Mouse (Mus musculus) heart, embryonic 12.5 days (tissue): Measurements from ENCODE around the gene Mfsd4b3. TPM values are rescaled to one million over a fixed set of nuclear protein-coding genes. Genes with fewer than 3 reads are reported as not detected.
A peak's percentile ranks its signal among the peaks of the same experiment; 100 is the strongest.
"Not testable (repeated sequence)": the region's sequence is repeated elsewhere in the genome, so short reads cannot be mapped to it uniquely, and the experiment has no call there.

Source experiments
- ATAC-seq: fragments of 200-750 bp; cut with Nextera tagmentation; 2 replicates; pipeline ENCODE4 v1.8.0; 2017; ENCODE audit warnings: moderate TSS enrichment, moderate library complexity; ENCODE audit not compliant: insufficient number of reproducible peaks, low FRiP score
- H3K27ac ChIP-seq: fragments of 300-500 bp; sonication (generic); 2 replicates; pipeline ENCODE4 v1.5.1; 2016; ENCODE audit warnings: mild to moderate bottlenecking, moderate library complexity; ENCODE audit not compliant: poor library complexity, severe bottlenecking
- H3K27me3 ChIP-seq: fragments of 300-500 bp; sonication (generic); replicated peaks from 2 replicates; pipeline ENCODE4 v1.6.1; 2016; ENCODE audit warnings: mild to moderate bottlenecking, moderate library complexity
- H3K36me3 ChIP-seq: fragments of 300-500 bp; sonication (generic); 2 replicates; pipeline ENCODE4 v1.6.1; 2016; ENCODE audit warnings: mild to moderate bottlenecking, moderate library complexity
- H3K4me1 ChIP-seq: fragments of 300-500 bp; sonication (generic); replicated peaks from 2 replicates; pipeline ENCODE4 v1.6.1; 2016; ENCODE audit warnings: mild to moderate bottlenecking
- H3K4me2 ChIP-seq: fragments of 300-500 bp; sonication (generic); 2 replicates; pipeline ENCODE4 v1.6.1; 2016; ENCODE audit warnings: mild to moderate bottlenecking, moderate library complexity
- H3K4me3 ChIP-seq: fragments of 300-500 bp; sonication (generic); 2 replicates; pipeline ENCODE4 v1.5.1; 2016; ENCODE audit warnings: mild to moderate bottlenecking
- H3K9ac ChIP-seq: fragments of 300-500 bp; sonication (generic); 2 replicates; pipeline ENCODE4 v1.6.1; 2016; ENCODE audit warnings: mild to moderate bottlenecking, moderate library complexity
- H3K9me3 ChIP-seq: fragments of 300-500 bp; sonication (generic); replicated peaks from 2 replicates; pipeline ENCODE4 v1.6.1; 2016; ENCODE audit warnings: mild to moderate bottlenecking, moderate library complexity
- WGBS: fragments of 180-500 bp; shearing (Covaris S2); methylation state at CpG from one replicate; pipeline ENCODE4 v1.1.7; 2016; 5-methylcytosine and 5-hydroxymethylcytosine counted together
- polyA plus RNA-seq: library from polyadenylated mRNA; unstranded; fragments of >200 nt; fragmentation: Nextera tagmentation; extraction: Ambion mirVana; gene quantifications from 2 replicates; pipeline ENCODE4 v1.2.1, GENCODE M21; 2016

Gene Mfsd4b3
- polyA plus RNA-seq, 1 experiment from 2014 or later = 0.74 TPM

DNA sequence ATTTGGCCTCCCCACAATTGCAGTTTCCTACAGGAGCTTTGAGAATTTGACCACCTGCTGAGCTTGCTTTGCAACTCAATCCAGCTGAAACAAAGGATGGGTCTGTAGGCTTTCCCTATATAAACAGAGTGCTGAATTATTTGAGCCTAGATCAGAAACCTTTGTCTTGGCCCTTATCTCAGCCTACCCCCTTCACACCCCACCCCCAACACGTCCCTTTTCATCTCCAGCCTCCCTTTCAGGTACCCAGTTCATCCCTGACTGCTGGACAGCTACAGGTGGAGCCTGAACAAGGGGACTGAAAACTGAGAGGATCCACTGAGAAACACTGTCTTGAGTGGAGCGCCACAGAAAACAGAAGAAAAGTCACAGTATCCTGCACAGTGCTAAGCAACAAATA lies 15.8 kb upstream of the Mfsd4b3 start:
- Histone ChIP-seq H3K27ac (no peak overlapping the region), H3K4me2 (no peak overlapping the region), H3K4me3 (no peak overlapping the region), H3K9ac (no peak overlapping the region), H3K4me1 (no peaks in the 10 kb centered on the region), H3K9me3 (peaks cover 16% of the 10 kb centered on the region), H3K27me3 (no peaks in the 10 kb centered on the region), H3K36me3 (no peaks in the 10 kb centered on the region)
- ATAC-seq = no peak
- 34% methylated on average over 2 of the region's 2 CpGs for WGBS

DNA sequence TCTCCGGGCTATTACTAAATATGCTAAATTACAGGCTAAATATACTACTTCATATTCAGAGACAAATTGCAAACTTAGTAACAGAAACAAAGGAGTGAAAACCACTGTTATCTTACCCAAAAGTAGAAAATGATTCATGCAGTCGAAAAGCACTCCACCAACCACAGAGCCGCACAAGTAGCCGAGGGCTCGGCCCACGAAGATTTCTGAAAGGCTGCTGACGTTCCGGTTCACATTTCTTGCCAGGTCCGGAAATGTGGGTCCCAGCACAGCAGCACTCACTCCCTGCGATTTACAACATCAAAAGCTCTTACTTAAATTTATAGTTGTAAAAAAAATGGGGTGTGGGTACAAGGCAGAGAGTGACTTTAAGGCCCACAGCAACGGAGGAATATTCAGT lies 15.0 kb upstream of the Mfsd4b3 start:
- WGBS = 61% methylated on average over 11 of the region's 11 CpGs
- H3K9me3 ChIP-seq = peaks cover 16% of the 10 kb centered on the region

DNA sequence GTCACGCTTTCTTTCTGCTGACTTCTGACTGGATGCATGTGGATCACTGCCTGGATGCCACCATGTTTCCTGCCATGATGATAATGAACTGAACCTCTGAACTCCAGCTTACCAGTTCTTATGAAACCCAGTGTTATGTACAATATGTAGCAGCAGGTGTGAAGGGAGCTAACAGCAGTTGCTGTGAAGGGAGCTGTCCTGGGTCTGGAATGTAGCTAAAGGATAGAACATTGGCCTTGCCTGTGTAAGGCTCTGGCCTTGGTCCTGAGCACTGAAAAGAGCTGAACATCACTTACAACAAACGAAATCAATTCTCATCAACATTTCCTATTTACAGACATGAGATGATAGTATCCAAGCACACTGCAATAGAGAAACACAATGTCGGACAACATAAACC lies 7.6 kb upstream of the Mfsd4b3 start:
- Histone ChIP-seq H3K9me3 (no peaks in the 10 kb centered on the region), H3K4me1 (no peaks in the 10 kb centered on the region), H3K27ac (no peak overlapping the region), H3K9ac (no peak overlapping the region), H3K27me3 (no peaks in the 10 kb centered on the region), H3K4me3 (no peak overlapping the region), H3K36me3 (no peaks in the 10 kb centered on the region), H3K4me2 (no peak overlapping the region)
- ATAC-seq = no peak
- WGBS = 80% methylated on average over 3 of the region's 3 CpGs

More for the DNA sequence above, 15.0 kb upstream of the Mfsd4b3 start:
- no peak overlapping the region for H3K27ac ChIP-seq
- H3K4me3 ChIP-seq = no peak overlapping the region
- no peak for ATAC-seq
- H3K4me2 ChIP-seq = no peak overlapping the region
- H3K9ac ChIP-seq = no peak overlapping the region
- no peaks in the 10 kb centered on the region for H3K36me3 ChIP-seq
- H3K4me1 ChIP-seq = no peaks in the 10 kb centered on the region
- H3K27me3 ChIP-seq = no peaks in the 10 kb centered on the region

DNA sequence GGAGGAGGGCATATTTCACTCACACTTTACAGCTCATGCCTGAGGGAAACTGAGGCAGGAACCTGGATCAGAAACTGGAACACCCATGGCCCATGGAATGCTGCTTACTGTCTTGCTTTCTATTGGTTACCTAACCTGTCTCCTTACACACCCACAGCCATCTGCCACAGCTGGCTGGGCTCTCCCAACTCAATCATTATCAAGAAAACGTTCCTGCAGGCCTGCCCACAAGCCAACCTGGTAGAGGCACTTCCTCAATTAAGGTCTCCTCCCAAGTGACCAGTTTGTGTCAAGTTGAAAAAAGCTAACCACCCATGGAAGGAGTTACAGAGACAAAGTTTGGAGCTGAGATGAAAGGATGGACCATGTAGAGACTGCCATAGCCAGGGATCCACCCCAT lies 2.0 kb upstream of the Mfsd4b3 start:
- Histone ChIP-seq H3K4me1 (peaks cover 11% of the 10 kb centered on the region; the same call in 1 of the 2 replicates), H3K9ac (no peak overlapping the region), H3K4me3 (no peak overlapping the region), H3K27me3 (no peaks in the 10 kb centered on the region), H3K36me3 (no peaks in the 10 kb centered on the region), H3K27ac (no peak overlapping the region), H3K9me3 (no peaks in the 10 kb centered on the region), H3K4me2 (no peak overlapping the region)
- ATAC-seq = no peak
- WGBS = 45% methylated on average over 1 of the region's 1 CpGs

DNA sequence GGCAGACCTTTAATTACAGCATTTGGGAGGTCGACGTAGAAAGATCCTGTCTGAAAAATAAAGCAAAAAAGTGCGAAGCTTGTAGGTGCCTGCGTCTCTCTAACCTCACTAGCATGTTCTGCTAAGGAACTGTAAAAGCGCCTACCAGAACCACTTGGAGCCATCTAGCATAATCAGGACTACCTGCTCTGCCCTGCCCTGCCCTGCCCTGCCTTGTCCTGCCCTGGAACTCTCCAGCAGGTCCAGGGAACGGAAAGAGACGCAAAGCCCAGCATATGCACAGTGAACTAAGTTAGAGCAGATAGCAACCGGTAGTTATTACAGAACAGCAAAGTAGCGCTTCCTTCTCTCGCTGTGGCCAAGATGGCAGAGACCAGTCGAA lies 479 bp upstream of the Mfsd4b3 start:
- ATAC-seq = no peak
- H3K4me1 ChIP-seq = peaks cover 11% of the 10 kb centered on the region; the same call in 1 of the 2 replicates
- WGBS = 42% methylated on average over 11 of the region's 11 CpGs
- H3K27ac ChIP-seq = no peak overlapping the region
- 0 out of 2 replicates have a peak overlapping the region, but pooled peaks have one; percentile 14 for H3K9ac ChIP-seq
- no peaks in the 10 kb centered on the region for H3K27me3 ChIP-seq
- no peaks in the 10 kb centered on the region for H3K36me3 ChIP-seq
- no peak overlapping the region for H3K4me3 ChIP-seq
- H3K4me2 ChIP-seq = peak overlapping the region; percentile 82
- no peaks in the 10 kb centered on the region for H3K9me3 ChIP-seq

DNA sequence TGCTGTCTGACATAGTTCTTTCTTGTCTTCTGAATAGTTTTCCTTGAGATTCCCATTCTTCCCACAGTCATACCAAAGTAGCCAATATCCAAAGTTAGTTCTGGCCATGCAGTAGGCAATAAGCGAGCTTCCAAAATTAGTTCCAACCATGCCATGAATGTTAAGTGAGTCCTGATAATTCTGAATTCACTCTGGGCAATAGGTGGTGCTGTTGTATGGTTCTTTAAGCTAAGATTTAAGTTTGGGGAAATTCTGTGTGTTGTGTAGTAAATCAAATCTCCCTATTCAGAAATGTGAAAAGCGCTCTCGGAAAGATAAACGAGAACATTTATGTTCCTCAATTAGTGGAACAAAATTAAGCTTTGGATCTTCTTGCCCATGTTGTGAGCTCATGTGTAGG lies 1.7 kb downstream of the Mfsd4b3 start:
- no peak for ATAC-seq
- no peaks in the 10 kb centered on the region for H3K36me3 ChIP-seq
- H3K4me2 ChIP-seq = no peak overlapping the region
- no peaks in the 10 kb centered on the region for H3K9me3 ChIP-seq
- H3K4me3 ChIP-seq = no peak overlapping the region
- no peak overlapping the region for H3K9ac ChIP-seq
- H3K27ac ChIP-seq = no peak overlapping the region
- H3K27me3 ChIP-seq = no peaks in the 10 kb centered on the region
- WGBS = 79% methylated on average over 4 of the region's 4 CpGs
- H3K4me1 ChIP-seq = peaks cover 11% of the 10 kb centered on the region; the same call in 1 of the 2 replicates

DNA sequence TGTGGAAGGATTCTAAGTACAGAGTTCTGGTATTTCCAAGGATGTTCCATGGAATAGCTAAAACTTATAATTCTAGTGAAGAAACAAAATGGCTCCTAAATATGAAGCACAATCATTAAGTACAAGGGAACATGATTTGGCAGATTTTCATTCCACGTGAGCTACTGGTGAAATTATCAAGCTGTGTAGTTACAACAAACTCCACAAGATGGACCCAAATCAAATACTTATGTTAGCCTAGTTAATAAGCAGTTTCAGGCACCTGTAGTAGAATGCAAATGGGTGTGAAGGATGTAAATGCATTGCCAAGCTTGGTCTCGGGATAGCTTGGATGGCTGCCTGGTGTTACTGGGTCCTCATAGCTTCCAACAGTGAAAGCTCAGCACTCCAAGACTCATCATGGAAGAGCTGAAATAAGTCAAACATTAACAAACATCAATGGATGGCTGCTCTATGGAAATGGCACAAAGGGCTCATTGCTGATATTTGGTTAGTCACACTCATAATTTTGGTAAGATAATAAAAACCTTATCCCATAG lies 3.5 kb downstream of the Mfsd4b3 start:
- no peak overlapping the region for H3K9ac ChIP-seq
- no peak for ATAC-seq
- 65% methylated on average over 2 of the region's 2 CpGs for WGBS
- H3K9me3 ChIP-seq = no peaks in the 10 kb centered on the region
- H3K36me3 ChIP-seq = no peaks in the 10 kb centered on the region
- H3K27me3 ChIP-seq = no peaks in the 10 kb centered on the region
- H3K4me1 ChIP-seq = peaks cover 11% of the 10 kb centered on the region; the same call in 1 of the 2 replicates
- no peak overlapping the region for H3K4me2 ChIP-seq
- no peak overlapping the region for H3K4me3 ChIP-seq
- H3K27ac ChIP-seq = no peak overlapping the region

DNA sequence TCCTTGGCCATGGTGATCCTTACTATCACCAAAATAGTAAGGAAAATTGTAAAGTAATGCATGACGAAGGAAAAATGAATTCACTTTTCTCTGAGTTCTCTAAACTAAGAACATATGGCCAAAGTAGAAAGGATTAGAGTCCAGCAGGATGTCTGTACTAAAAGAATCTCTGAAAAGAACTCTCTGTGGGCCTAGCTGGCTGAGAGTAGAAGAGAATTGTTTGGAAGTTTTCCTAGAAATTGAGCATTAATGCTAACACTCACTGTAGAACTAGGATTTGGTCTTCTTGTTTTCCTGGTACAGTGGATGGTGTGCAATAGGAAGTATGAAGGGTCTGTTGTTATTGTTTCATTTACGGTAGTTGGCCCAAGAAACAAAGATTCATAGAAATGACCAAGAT lies 4.8 kb downstream of the Mfsd4b3 start:
- H3K9me3 ChIP-seq = no peaks in the 10 kb centered on the region
- H3K27ac ChIP-seq = no peak overlapping the region
- no peak for ATAC-seq
- H3K4me2 ChIP-seq = no peak overlapping the region
- no peaks in the 10 kb centered on the region for H3K36me3 ChIP-seq
- WGBS = 77% methylated on average over 2 of the region's 2 CpGs
- 0 out of 2 replicates have a peak, but pooled peaks cover 11% of the 10 kb centered on the region for H3K4me1 ChIP-seq
- H3K4me3 ChIP-seq = no peak overlapping the region
- H3K9ac ChIP-seq = no peak overlapping the region
- no peaks in the 10 kb centered on the region for H3K27me3 ChIP-seq

DNA sequence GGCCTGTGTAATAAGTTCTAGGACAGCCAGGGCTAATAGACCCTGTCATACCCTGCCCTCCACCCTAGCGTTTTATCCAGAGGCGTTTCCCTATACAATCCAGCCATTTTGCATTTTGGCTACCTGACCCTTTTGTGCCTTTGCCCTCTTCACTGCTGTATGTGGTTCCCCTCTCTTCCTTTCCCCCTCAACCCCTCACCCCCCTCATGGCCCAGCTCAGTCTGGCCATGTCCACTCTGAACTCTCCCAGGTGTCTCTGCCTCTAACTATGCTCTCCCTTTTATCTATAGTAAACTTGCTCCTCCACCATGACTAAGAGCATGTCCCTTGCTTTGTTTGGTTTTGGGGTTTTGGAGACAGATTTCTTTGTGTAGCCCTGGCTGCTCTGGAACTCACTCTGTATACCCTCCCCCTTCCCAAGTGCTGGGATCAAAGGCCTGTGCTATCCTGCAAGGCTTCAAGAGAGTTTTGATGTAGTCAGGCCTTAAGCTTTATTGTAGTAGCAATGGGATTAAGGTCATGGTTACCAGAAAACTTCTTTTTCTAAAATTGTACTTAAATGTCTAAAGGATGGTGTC lies 10.5 kb downstream of the Mfsd4b3 start:
- H3K4me2 ChIP-seq = no peak overlapping the region
- no peaks in the 10 kb centered on the region for H3K36me3 ChIP-seq
- no peaks in the 10 kb centered on the region for H3K4me1 ChIP-seq
- H3K27ac ChIP-seq = no peak overlapping the region
- H3K4me3 ChIP-seq = no peak overlapping the region
- ATAC-seq = no peak
- WGBS = 94% methylated on average over 2 of the region's 2 CpGs
- no peaks in the 10 kb centered on the region for H3K27me3 ChIP-seq
- no peak overlapping the region for H3K9ac ChIP-seq
- H3K9me3 ChIP-seq = no peaks in the 10 kb centered on the region

DNA sequence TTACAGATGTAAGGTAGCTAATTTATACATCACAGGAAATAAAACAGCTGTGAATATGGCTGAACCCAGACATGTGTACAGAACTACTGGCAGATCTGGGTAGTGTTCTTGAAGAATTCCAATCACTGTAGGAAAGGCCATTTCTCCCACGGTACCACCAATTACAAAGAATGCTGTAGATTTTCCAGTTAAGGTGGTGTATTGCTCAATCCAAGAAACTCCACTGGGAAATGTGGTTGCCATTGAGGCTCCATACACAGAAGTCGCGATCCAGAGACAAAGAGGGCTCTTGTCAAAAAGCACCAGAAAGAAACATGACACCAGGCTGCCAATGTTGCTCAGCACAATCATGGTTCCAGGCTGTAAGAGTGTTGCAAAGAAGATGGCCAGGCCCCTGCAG lies 12.8 kb downstream of the Mfsd4b3 start:
- H3K4me3 ChIP-seq, H3K4me1 ChIP-seq, H3K9ac ChIP-seq, H3K27me3 ChIP-seq, H3K36me3 ChIP-seq, H3K9me3 ChIP-seq, H3K4me2 ChIP-seq, ATAC-seq, H3K27ac ChIP-seq: not testable (repeated sequence)
- WGBS = 81% methylated on average over 3 of the region's 3 CpGs

DNA sequence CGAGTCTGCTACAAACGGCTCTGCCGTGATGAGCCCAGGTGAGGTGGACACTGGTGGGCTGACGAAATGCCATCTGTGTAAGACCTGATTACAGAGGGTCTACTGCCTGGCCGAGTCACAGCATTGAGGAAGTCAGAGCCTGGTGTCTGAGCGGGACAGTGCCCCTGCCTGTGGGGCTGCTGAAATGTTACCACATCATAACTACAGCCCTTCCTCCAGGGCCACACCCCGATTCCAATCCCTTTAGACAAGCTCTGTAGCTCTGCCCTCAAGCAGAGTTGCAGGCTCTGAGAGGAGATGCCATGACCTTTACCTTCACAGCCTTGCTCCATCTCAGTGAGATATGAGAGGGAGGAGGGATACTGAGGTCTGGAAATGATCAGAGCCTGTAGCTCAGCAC lies 23.4 kb downstream of the Mfsd4b3 start:
- Histone ChIP-seq H3K9ac (no peak overlapping the region), H3K9me3 (no peaks in the 10 kb centered on the region), H3K36me3 (no peaks in the 10 kb centered on the region), H3K27me3 (0 out of 2 replicates have a peak, but pooled peaks cover 3% of the 10 kb centered on the region), H3K27ac (no peak overlapping the region), H3K4me3 (no peak overlapping the region), H3K4me2 (no peak overlapping the region), H3K4me1 (no peaks in the 10 kb centered on the region)
- 72% methylated on average over 7 of the region's 7 CpGs for WGBS
- no peak for ATAC-seq
